Mouse (Mus musculus): ENCODE results near the gene Sapcd1. TPM values are rescaled to one million over a fixed set of nuclear protein-coding genes. Genes with fewer than 3 reads are reported as not detected.
A peak's percentile ranks its signal among the peaks of the same experiment; 100 is the strongest.
"Not testable (repeated sequence)": the region's sequence is repeated elsewhere in the genome, so short reads cannot be mapped to it uniquely, and the experiment has no call there.

The Sapcd1 gene
- polyA plus RNA-seq, 1 experiment from 2014 or later: 4.0 TPM

- ATAC-seq (ENCODE audit: low FRiP score): no peak
- Histone ChIP-seq H3K27me3 (ENCODE audit: control insufficient read depth, insufficient read depth, low read length) (no peaks in the 10 kb centered on the region), H3K4me3 (ENCODE audit: low read depth, low read length) (no peak overlapping the region), H3K4me2 (replicated peaks; ENCODE audit: low read depth, low read length) (no peak overlapping the region), H3K9ac (ENCODE audit: low read depth, low read length) (no peak overlapping the region), H3K9me3 (ENCODE audit: control insufficient read depth, low read length) (no peaks in the 10 kb centered on the region), H3K4me1 (replicated peaks; ENCODE audit: control insufficient read depth, insufficient read depth, low read length) (no peaks in the 10 kb centered on the region), H3K27ac (ENCODE audit: low read depth, low read length) (no peak overlapping the region), H3K36me3 (ENCODE audit: control insufficient read depth, insufficient read depth, low read length) (no peaks in the 10 kb centered on the region)
- DNase-seq (ENCODE audit: low spot score): no peak
- 86% methylated on average over 11 of the region's 11 CpGs for WGBS
Observed at GRCm38 (mm10) chr17:35039121-35039873, 11.5 kb upstream of the Sapcd1 start.

GRCm38 (mm10) chr17:35034896-35035295, 7.1 kb upstream of the Sapcd1 start:
- H3K9ac ChIP-seq (ENCODE audit: low read depth, low read length): no peak overlapping the region
- ATAC-seq (ENCODE audit: low FRiP score) (no peak), DNase-seq (ENCODE audit: low spot score) (no peak)
- H3K27ac ChIP-seq (ENCODE audit: low read depth, low read length): no peak overlapping the region
- H3K4me1 ChIP-seq (replicated peaks; ENCODE audit: control insufficient read depth, insufficient read depth, low read length): peaks cover 4% of the 10 kb centered on the region; the same call in 1 of the 2 replicates
- H3K4me2 ChIP-seq (replicated peaks; ENCODE audit: low read depth, low read length): no peak overlapping the region
- no peaks in the 10 kb centered on the region for H3K27me3 ChIP-seq (ENCODE audit: control insufficient read depth, insufficient read depth, low read length)
- H3K9me3 ChIP-seq (ENCODE audit: control insufficient read depth, low read length): no peaks in the 10 kb centered on the region
- WGBS: 81% methylated on average over 6 of the region's 6 CpGs
- H3K4me3 ChIP-seq (ENCODE audit: low read depth, low read length): no peak overlapping the region
- no peaks in the 10 kb centered on the region for H3K36me3 ChIP-seq (ENCODE audit: control insufficient read depth, insufficient read depth, low read length)

- not testable (repeated sequence) for H3K9me3 ChIP-seq (ENCODE audit: control insufficient read depth, low read length); H3K27ac ChIP-seq (ENCODE audit: low read depth, low read length)
Observed at GRCm38 (mm10) chr17:35033703-35034102, 5.9 kb upstream of the Sapcd1 start.

GRCm38 (mm10) chr17:35032323-35032870, 4.6 kb upstream of the Sapcd1 start:
- H3K9me3 ChIP-seq (ENCODE audit: control insufficient read depth, low read length): no peaks in the 10 kb centered on the region
- H3K27me3 ChIP-seq (ENCODE audit: control insufficient read depth, insufficient read depth, low read length): no peaks in the 10 kb centered on the region
- H3K4me2 ChIP-seq (replicated peaks; ENCODE audit: low read depth, low read length): no peak overlapping the region
- H3K9ac ChIP-seq (ENCODE audit: low read depth, low read length): no peak overlapping the region
- no peak for DNase-seq (ENCODE audit: low spot score)
- ATAC-seq (ENCODE audit: low FRiP score): no peak
- 73% methylated on average over 8 of the region's 8 CpGs for WGBS
- H3K4me3 ChIP-seq (ENCODE audit: low read depth, low read length): no peak overlapping the region
- H3K27ac ChIP-seq (ENCODE audit: low read depth, low read length): no peak overlapping the region
- H3K4me1 ChIP-seq (replicated peaks; ENCODE audit: control insufficient read depth, insufficient read depth, low read length): peaks cover 9% of the 10 kb centered on the region
- no peaks in the 10 kb centered on the region for H3K36me3 ChIP-seq (ENCODE audit: control insufficient read depth, insufficient read depth, low read length)

More at GRCm38 (mm10) chr17:35033703-35034102, 5.9 kb upstream of the Sapcd1 start:
- DNase-seq (ENCODE audit: low spot score); H3K27me3 ChIP-seq (ENCODE audit: control insufficient read depth, insufficient read depth, low read length); H3K9ac ChIP-seq (ENCODE audit: low read depth, low read length); H3K4me3 ChIP-seq (ENCODE audit: low read depth, low read length); H3K4me2 ChIP-seq (replicated peaks; ENCODE audit: low read depth, low read length); H3K4me1 ChIP-seq (replicated peaks; ENCODE audit: control insufficient read depth, insufficient read depth, low read length); H3K36me3 ChIP-seq (ENCODE audit: control insufficient read depth, insufficient read depth, low read length); ATAC-seq (ENCODE audit: low FRiP score): not testable (repeated sequence)
- WGBS: 90% methylated on average over 1 of the region's 1 CpGs

- H3K36me3 ChIP-seq (ENCODE audit: control insufficient read depth, insufficient read depth, low read length): no peaks in the 10 kb centered on the region
- H3K27ac ChIP-seq (ENCODE audit: low read depth, low read length): no peak overlapping the region
- H3K4me1 ChIP-seq (replicated peaks; ENCODE audit: control insufficient read depth, insufficient read depth, low read length): peaks cover 11% of the 10 kb centered on the region
- ATAC-seq (ENCODE audit: low FRiP score) (no peak), DNase-seq (ENCODE audit: low spot score) (no peak)
- 89% methylated on average over 7 of the region's 7 CpGs for WGBS
- no peak overlapping the region for H3K4me3 ChIP-seq (ENCODE audit: low read depth, low read length)
- H3K9me3 ChIP-seq (ENCODE audit: control insufficient read depth, low read length): no peaks in the 10 kb centered on the region
- no peak overlapping the region for H3K9ac ChIP-seq (ENCODE audit: low read depth, low read length)
- H3K27me3 ChIP-seq (ENCODE audit: control insufficient read depth, insufficient read depth, low read length): no peaks in the 10 kb centered on the region
- H3K4me2 ChIP-seq (replicated peaks; ENCODE audit: low read depth, low read length): no peak overlapping the region
Observed at GRCm38 (mm10) chr17:35031880-35032279, 4.1 kb upstream of the Sapcd1 start.

GRCm38 (mm10) chr17:35031272-35031671, 3.5 kb upstream of the Sapcd1 start:
- ATAC-seq (ENCODE audit: low FRiP score) (no peak), DNase-seq (ENCODE audit: low spot score) (no peak)
- Histone ChIP-seq H3K4me2 (replicated peaks; ENCODE audit: low read depth, low read length) (no peak overlapping the region), H3K9ac (ENCODE audit: low read depth, low read length) (no peak overlapping the region), H3K36me3 (ENCODE audit: control insufficient read depth, insufficient read depth, low read length) (no peaks in the 10 kb centered on the region), H3K27me3 (ENCODE audit: control insufficient read depth, insufficient read depth, low read length) (no peaks in the 10 kb centered on the region), H3K4me3 (ENCODE audit: low read depth, low read length) (no peak overlapping the region), H3K4me1 (replicated peaks; ENCODE audit: control insufficient read depth, insufficient read depth, low read length) (peaks cover 11% of the 10 kb centered on the region), H3K27ac (ENCODE audit: low read depth, low read length) (no peak overlapping the region), H3K9me3 (ENCODE audit: control insufficient read depth, low read length) (no peaks in the 10 kb centered on the region)
- 90% methylated on average over 11 of the region's 11 CpGs for WGBS

- Histone ChIP-seq H3K9me3 (ENCODE audit: control insufficient read depth, low read length) (no peaks in the 10 kb centered on the region), H3K36me3 (ENCODE audit: control insufficient read depth, insufficient read depth, low read length) (no peaks in the 10 kb centered on the region), H3K27ac (ENCODE audit: low read depth, low read length) (0 out of 2 replicates have a peak overlapping the region, but pooled peaks have one; percentile 33), H3K27me3 (ENCODE audit: control insufficient read depth, insufficient read depth, low read length) (no peaks in the 10 kb centered on the region), H3K4me3 (ENCODE audit: low read depth, low read length) (no peak overlapping the region), H3K4me2 (replicated peaks; ENCODE audit: low read depth, low read length) (peak overlapping the region; percentile 17), H3K4me1 (replicated peaks; ENCODE audit: control insufficient read depth, insufficient read depth, low read length) (peaks cover 11% of the 10 kb centered on the region), H3K9ac (ENCODE audit: low read depth, low read length) (0 out of 2 replicates have a peak overlapping the region, but pooled peaks have one; percentile 20)
- peak; percentile 28; the same call in 1 of the 2 replicates for ATAC-seq (ENCODE audit: low FRiP score)
- WGBS: 28% methylated on average over 19 of the region's 19 CpGs
- peak; percentile 67 for DNase-seq (ENCODE audit: low spot score)
Observed at GRCm38 (mm10) chr17:35029691-35030532, 2.1 kb upstream of the Sapcd1 start.

- no peaks in the 10 kb centered on the region for H3K36me3 ChIP-seq (ENCODE audit: control insufficient read depth, insufficient read depth, low read length)
- DNase-seq (ENCODE audit: low spot score) (no peak), ATAC-seq (ENCODE audit: low FRiP score) (no peak)
- WGBS: 74% methylated on average over 2 of the region's 2 CpGs
- no peak overlapping the region for H3K4me3 ChIP-seq (ENCODE audit: low read depth, low read length)
- H3K4me1 ChIP-seq (replicated peaks; ENCODE audit: control insufficient read depth, insufficient read depth, low read length): peaks cover 11% of the 10 kb centered on the region
- no peak overlapping the region for H3K9ac ChIP-seq (ENCODE audit: low read depth, low read length)
- H3K4me2 ChIP-seq (replicated peaks; ENCODE audit: low read depth, low read length): no peak overlapping the region
- H3K9me3 ChIP-seq (ENCODE audit: control insufficient read depth, low read length): no peaks in the 10 kb centered on the region
- H3K27ac ChIP-seq (ENCODE audit: low read depth, low read length): no peak overlapping the region
- no peaks in the 10 kb centered on the region for H3K27me3 ChIP-seq (ENCODE audit: control insufficient read depth, insufficient read depth, low read length)
Observed at GRCm38 (mm10) chr17:35028315-35028714, 499 bp upstream of the Sapcd1 start.

Measured in hindbrain, embryonic 11.5 days (tissue).